Mouse (Mus musculus): Measurements from ENCODE around the gene Abcb1a.

DNA sequence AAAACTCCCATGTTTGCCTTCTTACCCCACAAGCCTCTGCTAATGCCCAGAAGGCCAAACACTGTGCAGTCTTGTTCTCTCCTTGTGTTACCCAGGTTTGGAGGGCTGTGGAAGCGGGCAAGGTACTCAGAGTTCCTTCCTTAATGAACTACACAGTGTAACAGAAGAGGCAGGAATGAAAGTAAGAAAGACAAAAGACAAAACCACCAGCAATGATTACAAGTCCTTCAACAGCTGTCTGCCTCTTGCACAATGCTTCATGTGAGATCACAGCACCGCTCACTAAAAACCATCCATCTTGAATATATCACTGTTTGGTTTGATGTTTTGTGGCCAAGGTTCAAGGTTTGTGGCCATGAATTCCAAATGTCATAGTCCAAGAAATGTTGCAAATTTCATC, 118.4 kb downstream of the Abcb1a start:
- TF ChIP-seq MAFK (IDR thresholded peaks at IDR 0.05; ENCODE audit: insufficient replicate concordance, low read length) (no peak), SMC3 (IDR thresholded peaks at IDR 0.05; ENCODE audit: low read depth, low read length) (no peak), POLR2A (IDR thresholded peaks at IDR 0.05; ENCODE audit: low read depth, low read length) (no peak), ZC3H11A (IDR thresholded peaks at IDR 0.05; ENCODE audit: low read depth, low read length) (no peak), EP300 (IDR thresholded peaks at IDR 0.05; ENCODE audit: low read length) (no peak), CTCF (conservative IDR thresholded peaks at IDR 0.05 in 1 of 2, IDR thresholded peaks at IDR 0.05 in 1 of 2; ENCODE audit: low read depth in 2 of 2, low read length in 2 of 2) (no peak)
